Mouse (Mus musculus): Measurements from ENCODE around the gene Kdm2b. TPM values are rescaled to one million over a fixed set of nuclear protein-coding genes. Genes with fewer than 3 reads are reported as not detected.

Kdm2b gene
- total RNA-seq (2014; rRNA removed) (107 and 110 TPM in 2 replicates), polyA plus RNA-seq (2015; fragmentation: Nextera tagmentation; extraction: Ambion mirVana) (78.6 and 78.8 TPM in 2 replicates)

- Histone ChIP-seq H3K27ac (ENCODE audit: low read depth, low read length) (peak within 1 kb of the TSS; percentile 68), H3K9me3 (ENCODE audit: low read length) (no peaks in the 10 kb centered on the region), H3K4me3 (ENCODE audit: low read depth, low read length) (peak within 1 kb of the TSS; percentile 67), H3K36me3 (ENCODE audit: insufficient read depth, low read length) (no peaks in the 10 kb centered on the region), H3K9ac (replicated peaks; ENCODE audit: low read length, poor library complexity, severe bottlenecking) (peak within 1 kb of the TSS; percentile 70), H3K27me3 (ENCODE audit: insufficient read depth, low read length) (no peaks in the 10 kb centered on the region; the same call in 1 of the 2 replicates), H3K4me1 (ENCODE audit: insufficient read depth, low read length) (peaks cover 7% of the 10 kb centered on the region; the same call in 1 of the 2 replicates), H3K4me2 (ENCODE audit: low read depth, low read length, poor library complexity, severe bottlenecking) (peak within 1 kb of the TSS; percentile 96)
- DNase-seq (ENCODE audit: low spot score), result peak; percentile 42
- 4% methylated on average over 15 of the region's 15 CpGs for WGBS
- no peak for TF ChIP-seq CTCF (IDR thresholded peaks at IDR 0.05)
- ATAC-seq (ENCODE audit: low FRiP score), result no peak
Measured at GRCm38 (mm10) chr5:122989551-122990330, at the start of gene Kdm2b. Kdm2b (minus strand) TSS chr5:122989823.

GRCm38 (mm10) chr5:123039120-123039752, 49.6 kb upstream of the Kdm2b start:
- ATAC-seq (ENCODE audit: low FRiP score), result no peak
- Histone ChIP-seq H3K9ac (replicated peaks; ENCODE audit: low read length, poor library complexity, severe bottlenecking) (no peak overlapping the region), H3K36me3 (ENCODE audit: insufficient read depth, low read length) (no peaks in the 10 kb centered on the region), H3K27me3 (ENCODE audit: insufficient read depth, low read length) (no peaks in the 10 kb centered on the region), H3K27ac (ENCODE audit: low read depth, low read length) (no peak overlapping the region), H3K4me3 (ENCODE audit: low read depth, low read length) (0 out of 2 replicates have a peak overlapping the region, but pooled peaks have one; percentile 2), H3K9me3 (ENCODE audit: low read length) (no peaks in the 10 kb centered on the region), H3K4me1 (ENCODE audit: insufficient read depth, low read length) (no peaks in the 10 kb centered on the region), H3K4me2 (ENCODE audit: low read depth, low read length, poor library complexity, severe bottlenecking) (peak overlapping the region; percentile 45)
- no peak for DNase-seq (ENCODE audit: low spot score)
- WGBS, result 5% methylated on average over 25 of the region's 25 CpGs
- no peak for TF ChIP-seq CTCF (IDR thresholded peaks at IDR 0.05)

GRCm38 (mm10) chr5:123038115-123038514, 48.5 kb upstream of the Kdm2b start:
- no peaks in the 10 kb centered on the region for H3K27me3 ChIP-seq (ENCODE audit: insufficient read depth, low read length)
- H3K36me3 ChIP-seq (ENCODE audit: insufficient read depth, low read length), result no peaks in the 10 kb centered on the region
- no peak for TF ChIP-seq CTCF (IDR thresholded peaks at IDR 0.05)
- no peak for ATAC-seq (ENCODE audit: low FRiP score)
- no peak overlapping the region for H3K4me3 ChIP-seq (ENCODE audit: low read depth, low read length)
- no peak overlapping the region for H3K4me2 ChIP-seq (ENCODE audit: low read depth, low read length, poor library complexity, severe bottlenecking)
- no peaks in the 10 kb centered on the region for H3K4me1 ChIP-seq (ENCODE audit: insufficient read depth, low read length)
- DNase-seq (ENCODE audit: low spot score), result no peak
- no peaks in the 10 kb centered on the region for H3K9me3 ChIP-seq (ENCODE audit: low read length)
- no peak overlapping the region for H3K9ac ChIP-seq (replicated peaks; ENCODE audit: low read length, poor library complexity, severe bottlenecking)
- H3K27ac ChIP-seq (ENCODE audit: low read depth, low read length), result no peak overlapping the region
- WGBS, result 85% methylated on average over 5 of the region's 5 CpGs

GRCm38 (mm10) chr5:123035564-123035963, 45.9 kb upstream of the Kdm2b start:
- ATAC-seq (ENCODE audit: low FRiP score), result no peak
- no peaks in the 10 kb centered on the region for H3K9me3 ChIP-seq (ENCODE audit: low read length)

GRCm38 (mm10) chr5:123035089-123035488, 45.5 kb upstream of the Kdm2b start:
- TF ChIP-seq CTCF (IDR thresholded peaks at IDR 0.05), result no peak
- no peaks in the 10 kb centered on the region for H3K27me3 ChIP-seq (ENCODE audit: insufficient read depth, low read length)
- H3K4me1 ChIP-seq (ENCODE audit: insufficient read depth, low read length), result no peaks in the 10 kb centered on the region
- H3K9me3 ChIP-seq (ENCODE audit: low read length), result no peaks in the 10 kb centered on the region
- DNase-seq (ENCODE audit: low spot score), result no peak
- H3K9ac ChIP-seq (replicated peaks; ENCODE audit: low read length, poor library complexity, severe bottlenecking), result no peak overlapping the region
- no peak overlapping the region for H3K4me2 ChIP-seq (ENCODE audit: low read depth, low read length, poor library complexity, severe bottlenecking)
- H3K36me3 ChIP-seq (ENCODE audit: insufficient read depth, low read length), result no peaks in the 10 kb centered on the region
- 84% methylated on average over 4 of the region's 4 CpGs for WGBS
- no peak overlapping the region for H3K4me3 ChIP-seq (ENCODE audit: low read depth, low read length)
- no peak for ATAC-seq (ENCODE audit: low FRiP score)
- no peak overlapping the region for H3K27ac ChIP-seq (ENCODE audit: low read depth, low read length)

More at GRCm38 (mm10) chr5:123035564-123035963, 45.9 kb upstream of the Kdm2b start:
- H3K4me1 ChIP-seq (ENCODE audit: insufficient read depth, low read length), result no peaks in the 10 kb centered on the region
- no peaks in the 10 kb centered on the region for H3K36me3 ChIP-seq (ENCODE audit: insufficient read depth, low read length)
- no peak for TF ChIP-seq CTCF (IDR thresholded peaks at IDR 0.05)
- H3K9ac ChIP-seq (replicated peaks; ENCODE audit: low read length, poor library complexity, severe bottlenecking), result no peak overlapping the region
- no peak overlapping the region for H3K4me2 ChIP-seq (ENCODE audit: low read depth, low read length, poor library complexity, severe bottlenecking)
- no peak for DNase-seq (ENCODE audit: low spot score)
- H3K27me3 ChIP-seq (ENCODE audit: insufficient read depth, low read length), result no peaks in the 10 kb centered on the region
- H3K4me3 ChIP-seq (ENCODE audit: low read depth, low read length), result no peak overlapping the region
- WGBS, result 45% methylated on average over 6 of the region's 6 CpGs
- no peak overlapping the region for H3K27ac ChIP-seq (ENCODE audit: low read depth, low read length)

All from midbrain, postnatal 0 days (tissue).